Mouse (Mus musculus) brain, embryonic 14.5 days (tissue): ENCODE results near the gene Uck2.

Experiments
- CTCF ChIP-seq: fragments of 200-500 bp; IDR thresholded peaks from 2 replicates; pipeline ENCODE4 v1.5.1; 2012; ENCODE audit warnings: inconsistent platforms, mild to moderate bottlenecking, moderate library complexity, borderline replicate concordance; ENCODE audit not compliant: insufficient read depth, insufficient read length; ENCODE audit errors: extremely low read depth
- POLR2A ChIP-seq: fragments of 200-500 bp; IDR thresholded peaks from 2 replicates; pipeline ENCODE4 v1.6.1; 2012; ENCODE audit warnings: mild to moderate bottlenecking, inconsistent platforms, borderline replicate concordance; ENCODE audit not compliant: poor library complexity, insufficient read depth, insufficient read length, severe bottlenecking; ENCODE audit errors: extremely low read depth

GRCm38 (mm10) chr1:167212710-167213109, 72.4 kb downstream of the Uck2 start:
- TF ChIP-seq CTCF (no peak), POLR2A (no peak)
